Mouse (Mus musculus) kidney, postnatal 25 days (tissue): ENCODE data around the gene Tbc1d20.
"Not testable (repeated sequence)": the region's sequence is repeated elsewhere in the genome, so short reads cannot be mapped to it uniquely, and the experiment has no call there.

ENCODE experiments used
- DNase-seq, 2 experiments: peaks; one replicate each; pipeline ENCODE4 v3.0.0; 2021; ENCODE audit warnings: mixed read lengths in 2 of 2

Tbc1d20 gene

DNA sequence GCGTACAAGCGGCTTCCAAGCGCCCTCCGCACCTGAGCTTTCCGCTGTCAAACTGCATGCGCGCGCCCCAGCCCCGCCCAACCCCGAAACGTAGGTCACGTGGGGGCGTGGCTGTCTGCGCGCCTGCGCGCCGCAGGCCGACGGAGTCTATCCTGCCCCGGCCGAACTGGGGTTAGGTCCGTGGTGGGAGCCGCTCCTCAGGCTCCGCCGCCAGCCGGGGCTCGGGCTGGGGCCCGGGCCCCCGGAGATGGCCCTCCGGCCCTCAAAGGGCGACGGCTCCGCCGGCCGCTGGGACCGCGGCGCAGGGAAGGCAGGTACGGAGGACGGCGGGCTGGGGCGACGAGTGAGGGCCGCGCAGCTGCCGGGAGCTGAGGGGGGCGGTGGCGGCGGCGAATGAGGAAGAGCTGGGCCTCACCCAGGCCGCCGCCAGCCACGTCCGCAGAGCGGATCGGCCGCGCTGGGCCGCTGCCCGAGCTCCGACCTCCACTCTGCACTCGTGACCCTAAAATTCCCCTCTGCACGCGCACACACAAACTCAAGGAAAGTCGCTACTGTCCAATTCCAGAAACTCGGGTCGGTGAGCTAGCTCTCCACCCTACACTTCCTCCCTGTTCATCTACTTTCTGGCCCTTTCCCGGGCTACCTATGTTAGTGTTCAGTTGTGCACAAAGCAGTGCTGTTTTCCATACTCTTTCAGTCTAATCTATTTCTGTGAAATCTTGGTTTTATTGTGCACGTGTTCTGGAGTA, at the start of gene Tbc1d20:
Gene Tbc1d20 (plus strand): TSS at position 102 of the 749 bp plus-strand sequence.
- peak; percentile 90 to 96 for DNase-seq

DNA sequence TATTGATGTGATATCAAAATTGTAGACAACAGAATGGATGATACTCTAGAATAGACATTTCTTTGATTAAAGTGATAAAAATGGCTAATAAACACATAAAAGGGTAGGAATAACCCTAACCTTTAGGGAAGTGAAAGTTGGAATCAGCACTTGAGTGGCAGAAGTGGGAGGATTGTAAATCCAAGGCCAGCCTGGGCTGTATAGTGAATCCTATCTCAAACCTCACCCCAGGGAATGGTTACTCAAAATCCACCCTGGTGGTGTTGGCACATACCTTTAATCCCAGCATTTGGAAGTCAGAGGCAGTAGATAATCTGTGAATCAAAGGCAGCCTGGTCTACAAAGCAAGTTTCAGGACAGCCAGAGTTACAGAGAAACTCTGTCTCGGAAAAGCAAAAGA, 46.4 kb upstream of the Tbc1d20 start:
- no peak for DNase-seq

DNA sequence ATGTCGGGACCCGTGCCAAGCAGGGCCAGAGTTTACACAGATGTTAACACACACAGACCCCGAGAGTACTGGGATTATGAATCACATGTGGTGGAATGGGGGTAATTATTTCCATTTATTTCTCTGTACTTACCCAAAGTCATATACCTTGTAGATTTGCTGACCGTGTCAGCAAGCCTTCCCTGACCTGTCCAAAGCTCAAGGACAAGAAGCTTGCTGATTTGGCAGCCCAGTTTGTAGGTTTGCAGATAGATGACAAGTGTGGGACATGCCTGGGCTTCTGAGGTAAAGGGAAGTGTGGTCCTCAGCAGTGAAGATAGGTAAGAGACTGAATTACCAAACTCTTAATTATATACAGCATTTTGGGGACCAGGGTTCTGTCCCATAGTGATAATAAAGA, 43.1 kb upstream of the Tbc1d20 start:
- no peak for DNase-seq

DNA sequence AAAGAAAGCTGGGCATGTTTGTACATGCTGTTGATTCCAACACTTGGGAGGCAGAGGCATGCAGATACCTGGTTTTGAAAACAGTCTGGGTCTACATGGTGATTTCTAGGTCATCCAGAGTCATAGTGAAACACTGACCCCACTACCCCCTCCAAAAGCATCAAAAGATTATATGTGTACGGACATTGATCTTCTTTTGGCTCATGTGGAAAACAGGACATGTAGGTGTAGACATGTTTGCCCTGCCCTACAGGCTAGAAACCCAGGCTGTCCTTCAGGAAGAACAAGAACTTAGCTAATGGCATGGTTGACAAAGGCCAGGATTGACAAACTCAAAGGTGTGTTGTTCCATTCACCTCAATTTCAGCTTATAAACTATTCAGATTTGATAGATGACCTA, 33.9 kb upstream of the Tbc1d20 start:
- no peak for DNase-seq

DNA sequence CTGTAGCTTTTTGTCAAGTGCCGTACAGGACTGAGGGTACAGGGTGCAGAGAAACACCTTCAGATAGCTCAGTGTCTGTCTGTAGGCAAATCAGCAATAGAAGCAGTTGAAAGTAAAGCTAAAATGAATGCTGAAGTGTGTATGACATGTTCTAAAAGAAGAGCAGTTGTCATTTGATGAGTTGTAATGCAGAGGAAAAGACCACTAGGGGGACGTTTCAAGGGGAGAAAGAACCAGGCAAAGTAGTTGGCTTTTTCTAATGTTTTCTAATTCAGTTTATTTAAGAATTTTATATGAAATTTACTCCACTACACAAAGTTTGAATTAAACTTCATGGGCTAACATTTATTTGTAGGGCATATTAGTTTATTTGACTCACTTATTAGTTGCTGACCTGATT, 20.0 kb upstream of the Tbc1d20 start:
- no peak for DNase-seq

DNA sequence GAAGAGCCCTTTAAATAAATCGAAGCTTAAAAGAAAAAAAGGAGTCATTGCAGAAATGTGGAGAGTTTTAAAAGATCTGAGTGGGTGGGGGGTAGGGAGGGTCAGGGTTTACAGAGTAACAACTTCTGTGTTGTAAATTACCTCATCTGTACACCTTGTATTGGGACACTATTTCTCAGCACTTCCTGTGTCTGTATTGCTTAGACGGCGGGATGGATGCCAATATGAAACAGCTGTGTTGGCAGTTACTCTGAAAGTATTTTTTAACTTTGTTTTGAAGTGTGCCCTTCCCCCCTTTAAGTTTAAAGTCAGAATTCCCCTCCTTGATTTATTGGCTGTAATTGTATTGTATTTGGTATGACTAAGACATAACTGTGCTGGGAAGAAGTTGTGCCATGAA, 12.2 kb upstream of the Tbc1d20 start:
- DNase-seq, result peak in 1 of 2 experiments; percentile 19

DNA sequence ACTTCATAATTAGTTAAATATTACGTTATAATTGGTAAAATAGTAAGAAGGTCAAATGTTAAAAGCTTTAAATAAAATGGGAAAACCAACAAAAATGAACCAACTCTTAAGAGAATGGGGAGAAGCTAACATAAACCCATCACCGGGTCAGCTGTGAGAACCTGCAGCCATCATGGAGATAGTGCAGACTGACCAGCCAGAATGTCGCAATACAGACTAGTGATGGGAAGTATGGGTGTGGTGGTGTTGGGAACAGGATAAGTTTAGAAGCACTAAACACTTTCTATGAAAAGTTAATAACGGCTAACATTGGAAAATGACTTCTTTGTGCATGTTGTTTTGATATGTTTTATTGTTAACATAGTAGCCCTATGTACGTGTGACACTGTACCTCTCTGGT, 6.1 kb upstream of the Tbc1d20 start:
- no peak for DNase-seq

DNA sequence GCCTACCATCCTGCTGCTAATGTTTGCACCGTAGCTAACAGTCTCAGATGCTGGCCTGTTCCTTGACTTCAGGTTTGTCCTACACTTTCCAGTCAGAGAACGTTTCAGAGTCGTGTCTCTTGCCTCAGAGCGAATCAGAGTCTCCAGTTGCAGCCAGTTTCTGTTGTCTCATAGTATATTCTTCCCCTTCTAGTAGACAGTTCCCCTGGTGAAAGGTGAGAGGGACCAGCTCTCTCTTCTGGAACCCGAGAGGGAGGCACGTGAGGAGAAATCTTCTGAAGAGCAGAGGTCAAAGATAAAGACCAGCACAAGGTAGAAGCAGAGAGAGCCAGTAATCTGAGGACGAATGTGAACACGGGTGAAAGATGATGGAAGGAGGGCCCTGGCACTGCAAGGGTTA, 5.6 kb upstream of the Tbc1d20 start:
- DNase-seq, result no peak

DNA sequence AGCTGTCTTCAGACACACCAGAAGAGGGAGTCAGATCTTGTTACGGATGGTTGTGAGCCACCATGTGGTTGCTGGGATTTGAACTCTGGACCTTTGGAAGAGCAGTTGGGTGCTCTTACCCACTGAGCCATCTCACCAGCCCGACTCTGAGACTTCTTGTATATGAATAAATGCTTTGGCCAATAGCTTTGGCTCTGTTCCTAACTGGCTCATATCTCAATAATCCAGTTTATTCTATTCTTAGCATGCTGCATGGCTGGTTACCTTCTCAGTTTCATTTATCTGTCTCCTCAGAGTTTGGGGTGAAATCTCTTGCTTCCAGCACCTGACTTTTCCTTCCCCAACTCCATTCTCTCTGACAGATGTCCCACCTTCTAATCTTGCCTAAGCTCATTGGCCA, 4.0 kb upstream of the Tbc1d20 start:
- not testable (repeated sequence) for DNase-seq

DNA sequence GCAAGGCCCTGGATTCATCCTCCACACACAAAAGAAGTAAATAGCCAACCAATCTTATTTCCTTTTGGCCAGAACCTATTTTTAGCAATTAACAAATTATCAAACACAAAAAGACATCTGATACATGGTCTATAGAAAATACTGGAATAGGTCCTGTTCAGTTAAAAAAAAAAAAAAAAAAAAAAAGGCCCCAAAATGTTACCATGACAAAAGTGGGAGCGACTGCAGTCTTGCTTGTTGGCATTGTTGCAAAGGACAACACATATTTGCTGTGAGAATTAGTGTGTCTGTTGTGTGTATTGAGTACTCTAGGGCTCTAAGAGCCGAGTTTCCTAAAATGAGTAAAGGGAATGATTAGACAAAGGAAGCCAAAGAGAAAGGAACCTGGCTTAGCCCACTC, 1.2 kb upstream of the Tbc1d20 start:
- DNase-seq, result no peak

DNA sequence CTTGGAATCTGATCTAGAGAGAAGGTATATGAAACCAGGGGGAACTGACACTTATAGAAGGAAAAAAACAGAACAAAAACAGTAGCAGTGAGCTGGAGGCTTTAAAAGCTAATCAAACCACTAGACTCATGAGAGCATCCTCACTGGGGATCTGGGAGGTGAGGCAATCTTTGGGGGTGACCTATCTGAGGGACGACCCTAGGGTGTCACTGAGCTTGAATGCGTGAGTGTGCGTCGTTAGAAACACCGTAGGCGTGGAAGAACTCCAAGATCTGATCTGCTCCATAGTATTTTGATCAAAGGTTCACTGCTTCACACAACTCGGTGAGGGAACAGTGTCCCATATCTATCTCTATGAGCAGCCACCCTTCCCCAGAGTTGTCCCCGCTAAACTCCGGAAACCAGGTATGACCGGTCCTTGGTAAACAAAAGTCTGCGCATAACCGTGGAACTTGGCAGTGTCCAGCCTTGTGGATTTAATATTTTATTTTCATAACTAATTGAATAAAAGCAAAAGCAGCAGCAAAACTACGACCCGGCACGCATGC, 375 bp upstream of the Tbc1d20 start:
- DNase-seq, result no peak

DNA sequence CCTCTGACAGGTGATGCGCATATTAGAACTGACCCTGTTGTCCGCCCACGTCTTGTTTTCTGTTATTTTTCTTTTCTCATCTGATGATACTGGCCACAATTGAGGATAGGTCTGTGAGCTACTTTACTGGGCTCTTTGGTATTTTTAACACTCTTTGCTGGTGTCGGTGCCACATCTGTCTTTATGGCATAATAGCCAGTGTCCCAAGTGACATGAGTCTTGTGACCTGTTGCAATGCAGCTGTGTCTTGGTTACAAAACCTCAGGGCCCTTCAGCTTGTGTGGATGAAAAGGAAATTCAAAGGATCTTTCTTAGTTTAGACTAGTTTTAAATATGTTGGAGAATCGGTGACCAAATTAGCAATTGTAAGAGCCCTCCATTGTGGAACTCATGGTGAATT, 913 bp downstream of the Tbc1d20 start:
- no peak for DNase-seq

DNA sequence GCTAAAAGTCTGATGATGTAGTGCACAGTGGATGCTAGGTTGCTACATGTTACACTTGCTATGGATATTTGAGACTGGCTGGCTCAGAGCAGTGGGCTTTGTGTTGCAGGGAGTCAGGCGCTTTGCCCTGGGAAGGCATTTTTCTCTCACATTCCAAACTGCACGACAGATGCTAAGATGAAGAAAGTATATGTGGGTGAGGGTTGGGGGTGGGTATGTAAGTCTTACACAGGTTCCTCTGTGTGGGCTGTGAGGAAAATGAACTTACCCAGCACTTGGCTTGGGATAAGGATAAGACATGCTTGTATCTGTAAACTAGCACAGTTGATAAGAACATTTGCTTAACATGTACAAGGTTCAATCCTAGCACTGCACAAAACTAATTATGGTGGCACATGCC, 9.2 kb downstream of the Tbc1d20 start:
- DNase-seq, result no peak

DNA sequence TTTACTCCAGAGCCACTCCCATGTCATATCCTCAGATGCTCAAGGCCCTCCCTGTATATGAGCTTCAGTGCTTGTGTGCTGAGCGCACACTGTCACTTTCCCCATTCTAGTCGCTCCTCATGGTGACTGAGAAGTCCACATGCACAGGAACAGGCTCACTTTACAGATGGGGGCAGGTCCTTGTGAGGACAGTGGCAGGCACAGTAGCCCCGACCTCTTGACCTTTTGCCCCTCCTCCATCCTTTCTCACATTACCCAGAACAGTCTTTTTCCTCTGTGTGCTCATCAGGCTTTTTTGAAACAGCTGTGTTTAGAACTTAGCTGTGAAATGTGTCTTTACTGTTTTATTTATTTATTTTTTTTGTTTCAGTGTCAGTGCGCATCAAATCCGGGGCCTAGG, 10.2 kb downstream of the Tbc1d20 start:
- no peak for DNase-seq

DNA sequence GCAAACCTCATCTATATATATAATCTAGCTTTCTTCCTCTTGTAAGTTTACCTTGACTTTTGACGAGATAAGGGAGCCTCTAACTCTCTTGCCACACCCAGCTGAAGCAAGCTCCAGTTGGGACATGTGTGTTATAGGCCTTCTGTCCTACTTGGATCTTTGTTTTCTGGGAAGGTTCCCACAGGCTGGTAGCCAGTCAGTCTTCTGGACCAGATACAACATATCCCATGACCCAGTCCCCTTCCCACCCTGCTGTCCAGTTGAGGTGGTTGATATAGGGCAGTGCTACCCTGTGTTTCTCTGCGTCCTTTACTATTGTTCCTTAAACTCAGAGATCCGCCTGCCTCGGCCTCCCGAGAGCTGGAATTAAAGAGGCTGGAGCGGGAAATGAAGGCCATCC, 11.9 kb downstream of the Tbc1d20 start:
- DNase-seq, result no peak

DNA sequence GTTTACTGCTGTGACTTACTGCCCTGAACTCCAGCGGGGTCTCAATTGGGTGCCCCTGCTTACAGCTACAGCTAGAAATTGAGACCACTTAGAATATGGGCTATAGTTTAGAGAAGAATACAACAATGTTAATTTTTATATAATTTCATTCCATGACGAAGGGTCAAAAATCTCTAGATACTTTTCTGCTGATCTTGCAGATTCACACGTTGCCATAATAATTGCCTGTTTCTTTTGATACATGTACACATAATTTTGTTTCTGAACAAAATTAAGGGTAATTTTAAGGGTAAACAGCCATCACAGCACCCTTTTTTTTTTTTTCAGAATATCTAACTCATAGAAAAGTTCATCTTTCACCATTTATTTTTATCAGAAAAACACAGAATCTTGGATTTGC, 13.6 kb downstream of the Tbc1d20 start:
- DNase-seq, result no peak

DNA sequence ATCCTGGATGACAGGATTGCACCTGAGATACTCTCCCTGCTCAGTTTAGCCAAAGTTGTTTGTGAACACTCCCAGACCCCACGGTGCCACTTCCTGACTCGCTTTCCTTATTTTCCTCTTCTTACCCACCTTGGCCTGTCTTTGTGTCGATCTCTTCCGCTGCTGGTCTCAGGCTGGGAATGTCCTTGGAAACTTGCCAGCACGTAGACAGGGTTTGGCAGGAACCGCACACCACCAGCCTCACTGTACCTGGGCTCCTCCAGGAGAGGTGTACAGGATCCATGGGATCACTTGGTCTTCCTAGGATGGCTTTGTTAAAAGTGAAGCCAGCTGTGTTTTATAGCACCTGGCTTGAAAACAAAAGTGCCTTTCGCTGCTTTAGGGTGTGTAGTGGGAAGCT, 19.4 kb downstream of the Tbc1d20 start:
- DNase-seq, result peak in 1 of 2 experiments; percentile 21

DNA sequence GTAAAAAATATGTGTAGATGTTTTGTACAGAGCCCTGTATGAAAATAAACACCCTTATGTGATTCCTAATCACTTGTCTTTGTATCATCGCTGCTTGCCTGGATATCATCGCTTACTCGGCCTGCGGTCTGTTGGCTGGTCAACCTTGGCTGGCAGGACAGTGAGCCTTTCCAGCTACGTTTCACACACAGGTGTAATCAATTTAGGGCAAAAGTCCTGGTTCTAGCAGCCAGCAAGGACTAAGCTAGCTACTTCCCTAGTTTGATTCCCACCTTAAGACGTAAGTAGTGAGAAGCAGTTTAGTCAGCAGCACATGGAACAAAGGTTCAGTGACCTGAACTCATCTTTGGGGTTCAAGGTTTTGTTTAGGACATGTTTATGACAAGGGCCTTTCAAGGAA, 20.3 kb downstream of the Tbc1d20 start:
- no peak for DNase-seq

DNA sequence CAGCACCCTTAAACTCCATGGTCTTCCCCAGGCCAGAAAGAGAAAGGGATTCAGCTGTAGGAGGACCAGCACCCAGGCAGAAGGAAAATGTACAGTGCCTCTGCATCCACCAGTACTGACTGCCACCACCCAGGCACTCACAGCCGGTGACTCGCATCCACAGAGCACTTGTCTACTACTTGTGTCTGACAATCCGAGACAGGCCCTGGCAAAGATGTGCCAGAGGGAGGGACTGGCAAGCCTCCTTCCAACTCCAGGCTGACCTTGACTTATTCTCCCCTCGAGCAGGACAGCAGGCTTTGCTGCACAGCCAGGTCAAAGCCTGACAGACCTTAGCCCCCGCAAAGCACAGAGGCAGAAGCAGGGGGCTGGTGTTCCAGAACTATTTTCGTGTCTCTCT, 23.4 kb downstream of the Tbc1d20 start:
- no peak for DNase-seq

DNA sequence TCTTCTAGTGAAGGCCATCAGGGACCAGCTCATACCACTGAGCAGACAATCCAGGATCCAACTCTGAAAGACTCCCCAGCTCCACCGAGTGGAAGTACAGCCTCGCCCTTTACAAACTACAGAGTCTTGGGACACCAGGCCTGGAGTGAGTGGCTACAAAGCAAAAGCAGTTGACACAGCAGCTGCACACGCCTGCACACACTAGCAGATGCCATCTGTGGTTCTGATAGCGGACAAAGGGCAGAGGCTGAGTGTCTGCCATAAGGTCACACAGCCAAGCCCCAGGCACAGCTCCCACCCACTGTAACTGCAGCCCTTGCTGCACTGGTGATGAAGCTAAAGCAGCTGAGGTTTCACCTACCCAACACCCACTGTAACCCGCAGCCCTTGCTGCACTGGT, 27.9 kb downstream of the Tbc1d20 start:
- no peak for DNase-seq

DNA sequence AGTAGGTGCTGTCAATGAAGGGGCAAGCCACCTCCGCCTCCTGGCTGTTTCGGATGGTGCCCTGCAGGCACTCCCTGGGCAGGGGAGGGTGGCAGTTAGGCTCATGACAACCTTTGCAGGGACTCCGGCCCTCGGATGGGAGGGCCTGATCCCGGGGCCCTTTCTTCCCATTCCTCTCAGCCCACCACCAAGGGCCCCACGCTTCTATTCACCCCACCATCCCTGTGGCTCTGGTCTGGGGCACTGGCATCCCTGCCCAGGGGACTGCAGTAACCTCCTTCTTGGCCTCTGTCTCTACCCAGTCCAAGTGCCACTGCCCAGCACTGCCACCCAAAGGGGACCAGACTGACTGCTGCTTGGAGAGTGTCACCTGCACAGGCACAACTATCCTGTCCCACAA, 28.6 kb downstream of the Tbc1d20 start:
- no peak for DNase-seq

DNA sequence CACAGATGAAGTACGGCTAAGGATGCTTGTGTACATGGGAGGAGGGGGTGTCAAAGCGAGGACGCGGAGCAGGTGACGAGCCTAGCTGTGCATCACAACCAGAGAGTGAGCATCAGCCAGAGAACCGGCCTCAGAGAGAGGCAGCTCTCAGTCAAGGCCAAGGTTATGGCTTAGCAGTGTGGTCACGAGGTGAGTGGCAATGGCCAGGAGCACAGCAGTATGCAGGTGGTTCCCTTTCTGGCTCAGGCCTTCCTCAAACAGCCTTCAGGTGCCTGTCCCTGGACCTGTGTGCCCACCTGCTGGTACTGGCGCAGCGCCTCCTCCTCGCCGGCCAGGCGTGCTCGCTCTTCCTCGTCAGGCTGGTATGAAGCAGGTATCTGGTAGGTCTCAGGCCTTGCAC, 30.3 kb downstream of the Tbc1d20 start:
- DNase-seq, result no peak

DNA sequence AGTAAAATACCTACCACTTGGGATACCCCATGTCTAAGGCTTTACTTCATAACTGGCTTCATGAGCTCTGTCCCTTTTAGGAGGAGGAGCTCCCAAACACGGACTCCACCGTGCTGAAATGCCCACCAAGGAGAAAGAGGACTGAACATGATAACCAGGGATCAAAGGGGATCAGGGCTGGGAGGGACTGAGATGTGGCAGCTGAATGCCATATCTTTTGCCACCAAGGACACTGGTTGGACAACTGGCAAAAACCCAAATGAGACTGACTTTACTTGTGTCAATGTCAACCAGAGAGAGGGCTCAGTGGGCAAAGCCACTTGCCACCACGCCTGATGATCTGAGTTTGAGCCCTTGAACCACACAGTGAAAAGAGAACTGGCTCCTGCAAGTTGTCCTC, 31.2 kb downstream of the Tbc1d20 start:
- no peak for DNase-seq

DNA sequence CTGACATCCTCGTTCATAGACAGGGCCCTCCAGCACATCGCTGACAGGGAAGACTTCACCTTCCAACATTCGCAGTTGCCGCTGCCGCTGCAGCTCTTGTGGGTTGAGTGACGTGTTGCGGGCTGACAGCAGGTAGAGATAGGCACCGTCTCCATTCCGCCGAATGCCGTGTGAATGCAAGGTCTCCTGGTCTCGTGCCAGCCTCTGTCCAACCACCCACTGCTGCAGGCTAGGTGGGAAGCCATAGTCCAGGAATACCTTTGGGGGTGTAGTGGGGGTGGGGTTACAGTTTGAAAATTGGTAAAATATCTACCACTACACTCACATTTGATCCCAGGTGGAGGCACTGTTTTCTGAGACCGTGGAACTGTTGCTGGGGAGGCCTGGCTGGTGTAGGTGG, 32.5 kb downstream of the Tbc1d20 start:
- DNase-seq, result no peak

DNA sequence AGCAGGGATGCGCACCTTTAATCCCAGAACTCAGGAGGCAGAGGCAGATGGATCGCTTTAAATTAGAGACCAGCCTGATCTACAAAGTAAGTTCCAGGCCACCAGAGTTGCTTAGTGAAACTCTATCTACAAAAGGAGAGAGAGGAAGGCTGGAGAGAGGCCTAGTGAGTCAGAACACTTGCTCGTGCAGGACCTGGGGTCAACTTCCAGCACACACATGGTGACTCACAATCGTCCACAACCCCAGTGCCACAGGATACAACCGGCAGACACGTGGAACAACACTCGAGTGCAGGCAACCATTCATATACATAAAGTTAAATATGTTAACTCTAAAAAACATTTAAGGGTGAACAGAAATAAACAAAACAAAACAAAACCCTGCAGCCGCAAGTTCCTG, 33.0 kb downstream of the Tbc1d20 start:
- no peak for DNase-seq
